Mouse (Mus musculus): ENCODE results near the gene Stx17. TPM values are rescaled to one million over a fixed set of nuclear protein-coding genes. Genes with fewer than 3 reads are reported as not detected.

Gene Stx17
- polyA plus RNA-seq, 1 experiment from 2014 or later: 21.3 TPM

- WGBS (ENCODE audit: insufficient replicate concordance): 93% methylated on average over 9 of the region's 9 CpGs
- Histone ChIP-seq H3K9me3 (replicated peaks; ENCODE audit: control insufficient read depth, low read length) (no peaks in the 10 kb centered on the region), H3K4me1 (ENCODE audit: control insufficient read depth, insufficient read depth, low read length) (no peaks in the 10 kb centered on the region), H3K36me3 (ENCODE audit: control insufficient read depth, insufficient read depth, low read length) (no peaks in the 10 kb centered on the region), H3K9ac (ENCODE audit: low read depth, low read length) (no peak overlapping the region), H3K4me3 (ENCODE audit: low read depth, low read length) (no peak overlapping the region), H3K27ac (ENCODE audit: low read depth, low read length) (no peak overlapping the region), H3K4me2 (no peak overlapping the region), H3K27me3 (ENCODE audit: control insufficient read depth, insufficient read depth, low read length) (no peaks in the 10 kb centered on the region)
- no peak for ATAC-seq (replicated peaks; ENCODE audit: insufficient number of reproducible peaks, low FRiP score, low TSS enrichment)
Observed at GRCm38 (mm10) chr4:48131606-48132005, 6.9 kb downstream of the Stx17 start.

- no peaks in the 10 kb centered on the region for H3K9me3 ChIP-seq (replicated peaks; ENCODE audit: control insufficient read depth, low read length)
- no peaks in the 10 kb centered on the region for H3K36me3 ChIP-seq (ENCODE audit: control insufficient read depth, insufficient read depth, low read length)
- no peaks in the 10 kb centered on the region for H3K4me1 ChIP-seq (ENCODE audit: control insufficient read depth, insufficient read depth, low read length)
- no peak overlapping the region for H3K9ac ChIP-seq (ENCODE audit: low read depth, low read length)
- H3K27ac ChIP-seq (ENCODE audit: low read depth, low read length): no peak overlapping the region
- H3K4me2 ChIP-seq: no peak overlapping the region
- H3K4me3 ChIP-seq (ENCODE audit: low read depth, low read length): no peak overlapping the region
- ATAC-seq (replicated peaks; ENCODE audit: insufficient number of reproducible peaks, low FRiP score, low TSS enrichment): no peak
- H3K27me3 ChIP-seq (ENCODE audit: control insufficient read depth, insufficient read depth, low read length): no peaks in the 10 kb centered on the region
- WGBS (ENCODE audit: insufficient replicate concordance): 83% methylated on average over 3 of the region's 3 CpGs
Observed at GRCm38 (mm10) chr4:48132721-48133120, 8.0 kb downstream of the Stx17 start.

- no peak for ATAC-seq (replicated peaks; ENCODE audit: insufficient number of reproducible peaks, low FRiP score, low TSS enrichment)
- 87% methylated on average over 2 of the region's 2 CpGs for WGBS (ENCODE audit: insufficient replicate concordance)
- no peak overlapping the region for H3K27ac ChIP-seq (ENCODE audit: low read depth, low read length)
Observed at GRCm38 (mm10) chr4:48149492-48149891, 24.8 kb downstream of the Stx17 start.

GRCm38 (mm10) chr4:48153229-48153628 is 28.5 kb downstream of the Stx17 start:
- Histone ChIP-seq H3K9me3 (replicated peaks; ENCODE audit: control insufficient read depth, low read length) (no peaks in the 10 kb centered on the region), H3K36me3 (ENCODE audit: control insufficient read depth, insufficient read depth, low read length) (no peaks in the 10 kb centered on the region), H3K4me1 (ENCODE audit: control insufficient read depth, insufficient read depth, low read length) (no peaks in the 10 kb centered on the region), H3K9ac (ENCODE audit: low read depth, low read length) (no peak overlapping the region), H3K27me3 (ENCODE audit: control insufficient read depth, insufficient read depth, low read length) (no peaks in the 10 kb centered on the region), H3K4me3 (ENCODE audit: low read depth, low read length) (no peak overlapping the region), H3K27ac (ENCODE audit: low read depth, low read length) (no peak overlapping the region), H3K4me2 (no peak overlapping the region)
- 79% methylated on average over 5 of the region's 5 CpGs for WGBS (ENCODE audit: insufficient replicate concordance)
- no peak for ATAC-seq (replicated peaks; ENCODE audit: insufficient number of reproducible peaks, low FRiP score, low TSS enrichment)

More at GRCm38 (mm10) chr4:48149492-48149891, 24.8 kb downstream of the Stx17 start:
- Histone ChIP-seq H3K9ac (ENCODE audit: low read depth, low read length) (no peak overlapping the region), H3K9me3 (replicated peaks; ENCODE audit: control insufficient read depth, low read length) (no peaks in the 10 kb centered on the region), H3K4me1 (ENCODE audit: control insufficient read depth, insufficient read depth, low read length) (no peaks in the 10 kb centered on the region), H3K27me3 (ENCODE audit: control insufficient read depth, insufficient read depth, low read length) (no peaks in the 10 kb centered on the region), H3K36me3 (ENCODE audit: control insufficient read depth, insufficient read depth, low read length) (no peaks in the 10 kb centered on the region), H3K4me2 (no peak overlapping the region), H3K4me3 (ENCODE audit: low read depth, low read length) (no peak overlapping the region)

- H3K27me3 ChIP-seq (ENCODE audit: control insufficient read depth, insufficient read depth, low read length): no peaks in the 10 kb centered on the region
- H3K4me2 ChIP-seq: no peak overlapping the region
- WGBS (ENCODE audit: insufficient replicate concordance): 66% methylated on average over 1 of the region's 1 CpGs
- H3K4me3 ChIP-seq (ENCODE audit: low read depth, low read length): no peak overlapping the region
- no peaks in the 10 kb centered on the region for H3K36me3 ChIP-seq (ENCODE audit: control insufficient read depth, insufficient read depth, low read length)
- ATAC-seq (replicated peaks; ENCODE audit: insufficient number of reproducible peaks, low FRiP score, low TSS enrichment): no peak
- no peak overlapping the region for H3K9ac ChIP-seq (ENCODE audit: low read depth, low read length)
- H3K27ac ChIP-seq (ENCODE audit: low read depth, low read length): no peak overlapping the region
- no peaks in the 10 kb centered on the region for H3K9me3 ChIP-seq (replicated peaks; ENCODE audit: control insufficient read depth, low read length)
- no peaks in the 10 kb centered on the region for H3K4me1 ChIP-seq (ENCODE audit: control insufficient read depth, insufficient read depth, low read length)
Observed at GRCm38 (mm10) chr4:48155864-48156263, 31.1 kb downstream of the Stx17 start.

- no peak for ATAC-seq (replicated peaks; ENCODE audit: insufficient number of reproducible peaks, low FRiP score, low TSS enrichment)
- Histone ChIP-seq H3K9ac (ENCODE audit: low read depth, low read length) (no peak overlapping the region), H3K9me3 (replicated peaks; ENCODE audit: control insufficient read depth, low read length) (no peaks in the 10 kb centered on the region), H3K4me1 (ENCODE audit: control insufficient read depth, insufficient read depth, low read length) (no peaks in the 10 kb centered on the region), H3K4me3 (ENCODE audit: low read depth, low read length) (no peak overlapping the region), H3K27me3 (ENCODE audit: control insufficient read depth, insufficient read depth, low read length) (no peaks in the 10 kb centered on the region), H3K4me2 (no peak overlapping the region), H3K36me3 (ENCODE audit: control insufficient read depth, insufficient read depth, low read length) (no peaks in the 10 kb centered on the region), H3K27ac (ENCODE audit: low read depth, low read length) (no peak overlapping the region)
- 65% methylated on average over 4 of the region's 4 CpGs for WGBS (ENCODE audit: insufficient replicate concordance)
Observed at GRCm38 (mm10) chr4:48160386-48160785, 35.7 kb downstream of the Stx17 start.

GRCm38 (mm10) chr4:48163851-48164250 is 39.1 kb downstream of the Stx17 start:
- H3K36me3 ChIP-seq (ENCODE audit: control insufficient read depth, insufficient read depth, low read length): peaks cover 3% of the 10 kb centered on the region; the same call in 1 of the 2 replicates
- ATAC-seq (replicated peaks; ENCODE audit: insufficient number of reproducible peaks, low FRiP score, low TSS enrichment): no peak
- 83% methylated on average over 5 of the region's 5 CpGs for WGBS (ENCODE audit: insufficient replicate concordance)
- no peak overlapping the region for H3K4me3 ChIP-seq (ENCODE audit: low read depth, low read length)
- no peak overlapping the region for H3K27ac ChIP-seq (ENCODE audit: low read depth, low read length)
- H3K27me3 ChIP-seq (ENCODE audit: control insufficient read depth, insufficient read depth, low read length): no peaks in the 10 kb centered on the region
- H3K9ac ChIP-seq (ENCODE audit: low read depth, low read length): no peak overlapping the region
- H3K9me3 ChIP-seq (replicated peaks; ENCODE audit: control insufficient read depth, low read length): no peaks in the 10 kb centered on the region
- no peaks in the 10 kb centered on the region for H3K4me1 ChIP-seq (ENCODE audit: control insufficient read depth, insufficient read depth, low read length)
- H3K4me2 ChIP-seq: no peak overlapping the region

GRCm38 (mm10) chr4:48175666-48176065 is 51.0 kb downstream of the Stx17 start:
- H3K4me3 ChIP-seq (ENCODE audit: low read depth, low read length): no peak overlapping the region
- ATAC-seq (replicated peaks; ENCODE audit: insufficient number of reproducible peaks, low FRiP score, low TSS enrichment): no peak
- no peak overlapping the region for H3K27ac ChIP-seq (ENCODE audit: low read depth, low read length)
- no peaks in the 10 kb centered on the region for H3K27me3 ChIP-seq (ENCODE audit: control insufficient read depth, insufficient read depth, low read length)
- 94% methylated on average over 3 of the region's 3 CpGs for WGBS (ENCODE audit: insufficient replicate concordance)
- no peak overlapping the region for H3K4me2 ChIP-seq
- H3K36me3 ChIP-seq (ENCODE audit: control insufficient read depth, insufficient read depth, low read length): no peaks in the 10 kb centered on the region
- H3K4me1 ChIP-seq (ENCODE audit: control insufficient read depth, insufficient read depth, low read length): no peaks in the 10 kb centered on the region
- no peaks in the 10 kb centered on the region for H3K9me3 ChIP-seq (replicated peaks; ENCODE audit: control insufficient read depth, low read length)
- no peak overlapping the region for H3K9ac ChIP-seq (ENCODE audit: low read depth, low read length)

GRCm38 (mm10) chr4:48180922-48181321 is 56.2 kb downstream of the Stx17 start:
- Histone ChIP-seq H3K36me3 (ENCODE audit: control insufficient read depth, insufficient read depth, low read length) (no peaks in the 10 kb centered on the region), H3K4me3 (ENCODE audit: low read depth, low read length) (no peak overlapping the region)
- WGBS (ENCODE audit: insufficient replicate concordance): 29% methylated on average over 2 of the region's 2 CpGs

More at GRCm38 (mm10) chr4:48180922-48181321, 56.2 kb downstream of the Stx17 start:
- no peak for ATAC-seq (replicated peaks; ENCODE audit: insufficient number of reproducible peaks, low FRiP score, low TSS enrichment)
- Histone ChIP-seq H3K27me3 (ENCODE audit: control insufficient read depth, insufficient read depth, low read length) (no peaks in the 10 kb centered on the region), H3K4me1 (ENCODE audit: control insufficient read depth, insufficient read depth, low read length) (no peaks in the 10 kb centered on the region), H3K4me2 (no peak overlapping the region), H3K9me3 (replicated peaks; ENCODE audit: control insufficient read depth, low read length) (no peaks in the 10 kb centered on the region), H3K9ac (ENCODE audit: low read depth, low read length) (no peak overlapping the region), H3K27ac (ENCODE audit: low read depth, low read length) (no peak overlapping the region)
